Mouse (Mus musculus) testis, postnatal 10 days (tissue): ENCODE results near the gene Hivep3.

Experiments used
- DNase-seq: peaks from one replicate; pipeline ENCODE4 v3.0.0; 2021; ENCODE audit warnings: low spot score

Hivep3 gene

DNA sequence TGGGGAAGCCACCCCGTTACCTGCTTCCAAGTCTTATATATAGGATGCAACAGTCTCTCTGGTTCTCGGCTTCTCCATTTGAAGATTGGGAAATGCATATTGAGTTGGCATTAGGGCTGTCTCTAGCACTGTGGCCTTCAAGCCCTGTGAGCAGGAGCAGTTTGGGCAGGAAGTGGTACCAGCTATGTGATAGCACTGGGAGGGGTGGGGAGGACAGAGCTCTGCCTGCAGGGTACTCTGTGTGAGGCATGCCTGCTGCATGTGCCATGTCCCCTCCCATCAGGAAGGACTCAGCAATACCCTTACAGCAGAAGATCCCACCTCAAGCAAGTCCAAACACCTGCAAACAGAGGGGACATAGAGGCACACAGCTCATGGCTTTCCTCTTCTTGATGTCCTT is 142.0 kb downstream of the Hivep3 start:
- DNase-seq: no peak

DNA sequence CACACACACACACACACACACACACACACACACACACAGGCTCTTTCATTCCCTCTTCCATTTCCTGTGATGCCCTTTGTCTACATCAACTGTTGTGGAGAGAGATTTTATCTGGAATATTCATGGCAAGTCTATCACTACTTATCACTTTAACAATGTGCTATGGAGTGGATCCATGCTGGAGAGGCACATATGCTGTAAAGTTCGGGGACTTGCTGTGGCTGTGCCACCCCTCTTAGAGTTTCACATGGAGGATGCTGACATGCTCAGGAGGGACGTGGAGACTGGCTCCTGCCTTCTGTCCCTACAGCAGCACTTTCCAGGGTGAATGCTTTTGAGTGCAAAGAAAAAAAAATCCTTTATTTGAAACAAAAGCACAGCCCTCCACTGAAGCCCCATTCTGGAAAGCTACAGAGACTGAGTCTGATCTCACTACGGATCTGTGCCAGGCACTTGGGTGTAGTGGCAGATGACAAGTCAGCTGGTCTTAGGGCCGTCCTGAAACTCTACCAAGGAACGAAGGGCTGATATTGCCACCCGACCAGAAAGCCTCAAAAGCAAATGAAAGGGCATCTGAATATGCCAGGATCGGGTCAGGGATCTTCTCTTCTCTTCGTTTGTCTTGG is 143.1 kb downstream of the Hivep3 start:
- DNase-seq: no peak

DNA sequence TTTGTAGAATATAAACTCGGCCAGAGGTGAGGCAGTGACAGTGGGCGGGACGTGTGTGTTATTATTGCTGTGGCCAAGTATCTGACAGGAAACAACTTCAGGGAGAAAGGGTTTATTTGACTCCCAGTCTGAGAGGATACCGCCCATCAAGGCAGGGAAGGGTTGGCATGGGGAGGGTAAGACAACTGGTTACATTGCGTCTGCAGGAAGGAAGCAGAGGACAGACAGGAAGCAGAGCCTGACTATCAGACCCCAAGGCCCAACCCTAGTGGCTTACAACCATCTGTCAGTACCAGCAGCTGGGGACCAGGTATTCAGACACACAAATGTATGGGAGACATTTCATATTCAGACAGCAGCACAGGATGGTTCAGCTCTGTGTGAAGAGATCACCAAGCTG is 144.6 kb downstream of the Hivep3 start:
- DNase-seq: no peak

DNA sequence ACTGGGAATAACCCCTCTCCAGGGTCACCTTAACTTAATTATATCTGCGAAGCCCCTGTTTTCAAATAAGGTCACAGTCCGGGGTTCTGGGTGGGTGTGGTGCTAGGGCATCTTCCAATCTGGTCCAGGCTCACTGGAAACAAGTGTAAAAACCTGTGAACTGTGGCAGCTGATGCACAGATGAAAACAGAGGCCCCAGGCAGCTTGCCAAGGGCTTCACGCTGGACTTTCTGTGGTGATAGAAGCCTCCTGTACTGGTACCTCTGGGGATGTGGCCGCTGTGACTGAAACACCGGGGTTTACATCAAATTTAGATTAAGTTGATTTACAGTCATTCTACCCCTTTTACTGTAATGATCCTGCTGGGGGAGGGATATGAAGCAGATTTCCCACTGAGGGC is 146.1 kb downstream of the Hivep3 start:
- no peak for DNase-seq

DNA sequence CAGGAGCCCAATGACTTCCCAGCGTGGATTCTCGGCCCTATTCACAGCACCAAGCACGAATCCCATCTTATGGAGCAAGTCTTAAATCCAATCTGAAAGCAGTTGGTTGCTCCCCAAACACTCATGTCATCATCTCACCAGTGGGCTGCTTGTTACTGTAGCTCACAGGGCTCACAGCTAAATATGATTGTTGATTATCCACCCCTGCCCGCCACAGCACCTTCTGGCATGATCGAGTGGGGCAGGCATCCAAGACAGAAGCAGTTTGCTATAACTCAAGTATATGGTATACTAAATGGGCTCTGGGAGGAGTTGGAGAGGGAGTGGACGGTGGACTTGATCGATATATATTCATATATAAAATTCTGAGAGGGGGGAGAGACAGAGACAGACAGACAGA is 146.7 kb downstream of the Hivep3 start:
- no peak for DNase-seq

DNA sequence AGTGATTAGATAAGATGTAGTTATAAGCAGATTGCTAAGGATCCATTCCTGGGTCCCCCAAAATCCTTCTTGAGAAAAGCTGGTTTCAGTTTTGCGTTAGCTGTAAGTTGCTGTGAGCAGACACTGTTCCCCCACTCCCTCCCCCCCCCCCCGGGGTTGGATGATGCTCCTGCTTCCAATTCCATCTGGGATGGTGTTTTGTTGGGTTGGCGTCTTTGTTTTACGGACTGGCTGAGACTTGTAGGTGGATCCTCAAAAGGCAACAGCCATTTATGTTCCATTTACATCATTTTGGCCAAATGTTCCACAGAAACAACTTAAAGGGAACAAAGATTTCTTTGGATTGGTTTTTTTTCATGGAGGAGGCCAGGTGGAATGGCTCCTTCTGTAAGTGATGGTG is 147.7 kb downstream of the Hivep3 start:
- DNase-seq: no peak

DNA sequence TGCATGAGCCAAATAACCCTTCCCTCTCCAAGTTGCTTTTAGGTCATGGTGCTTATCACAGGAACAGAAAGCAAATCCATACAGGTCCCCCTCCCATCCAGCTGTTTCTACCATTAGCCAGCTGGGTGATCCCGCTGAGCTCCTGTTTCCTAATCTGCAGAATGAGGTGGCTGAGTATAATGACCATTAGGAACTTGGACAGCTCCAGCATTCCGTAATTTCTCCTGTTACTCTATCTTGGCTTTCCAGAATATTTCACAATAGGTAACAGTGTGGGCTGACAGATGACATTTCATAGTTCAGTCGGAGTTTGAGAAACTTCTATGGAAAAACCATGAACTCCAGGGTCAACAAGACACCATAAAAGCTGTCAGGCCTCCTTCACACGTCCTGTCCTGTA is 148.8 kb downstream of the Hivep3 start:
- DNase-seq: no peak

DNA sequence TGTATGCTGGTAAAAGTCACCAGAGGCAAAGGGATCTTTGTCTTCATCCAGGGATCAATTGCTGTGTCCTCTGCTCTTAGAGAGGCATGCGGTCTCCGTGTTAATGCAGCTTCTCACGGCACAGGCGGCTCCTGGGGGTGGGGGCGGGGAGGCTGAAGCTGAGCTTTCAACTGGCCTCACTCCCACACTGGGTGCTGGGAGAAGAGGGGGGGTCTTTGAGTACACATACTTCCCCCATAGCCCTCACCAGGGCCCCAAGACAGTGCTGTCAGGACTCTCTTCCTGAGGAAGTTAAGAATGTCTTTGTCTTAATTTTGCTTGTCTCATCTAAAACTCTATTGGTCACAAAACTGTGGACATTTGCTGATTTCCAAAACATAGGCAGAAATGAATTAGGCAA is 149.2 kb downstream of the Hivep3 start:
- DNase-seq: no peak

DNA sequence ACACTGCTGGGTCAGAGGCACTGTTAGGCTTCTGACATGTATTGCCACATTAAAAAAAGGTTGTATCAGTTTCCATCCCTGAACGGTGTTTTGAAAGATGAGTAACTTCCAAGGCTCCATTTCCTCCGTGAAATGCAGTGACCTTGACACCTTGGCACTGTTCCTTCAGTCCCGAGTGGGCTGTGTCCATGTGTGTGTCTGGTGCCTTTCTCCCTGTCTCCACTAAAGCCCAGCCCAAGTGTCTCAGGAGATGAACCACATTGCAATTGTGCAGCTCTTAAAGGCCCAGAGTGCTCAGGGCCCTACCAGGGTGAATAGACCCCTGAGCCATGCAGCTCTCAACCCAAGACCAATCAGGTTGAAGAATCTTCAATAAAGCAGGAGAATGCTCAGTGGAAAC is 153.0 kb downstream of the Hivep3 start:
- DNase-seq: no peak

DNA sequence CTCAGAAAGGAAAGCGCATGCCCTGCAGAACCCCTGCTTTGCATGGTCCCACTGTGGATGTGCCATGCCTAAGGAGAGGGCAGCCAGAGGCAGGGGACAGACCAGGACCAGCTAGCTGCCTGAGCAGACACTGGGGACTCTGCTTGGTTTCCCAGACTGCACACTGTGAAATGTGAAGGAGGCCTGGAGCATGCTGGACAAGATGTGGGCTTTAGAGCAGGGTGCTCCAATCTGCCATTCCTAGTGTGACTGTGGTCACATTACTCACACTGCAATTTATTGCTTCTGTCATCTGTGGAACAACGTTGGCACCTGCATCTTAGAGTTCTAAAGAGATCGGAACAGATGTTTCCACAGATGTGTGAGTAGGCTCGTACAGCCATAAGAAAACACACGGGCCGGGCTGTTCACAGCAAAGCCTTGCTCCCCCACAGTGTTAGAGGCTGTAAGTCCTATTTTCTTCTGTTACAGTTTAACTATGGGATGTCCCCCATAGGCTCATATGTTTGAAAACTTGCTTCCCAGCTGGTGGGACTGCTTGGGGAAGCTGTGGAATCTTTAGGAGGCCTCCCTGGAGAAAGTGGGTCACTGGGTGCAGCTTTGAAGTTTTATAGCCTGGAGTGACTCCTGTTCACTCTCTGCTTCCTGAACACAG is 154.1 kb downstream of the Hivep3 start:
- no peak for DNase-seq

DNA sequence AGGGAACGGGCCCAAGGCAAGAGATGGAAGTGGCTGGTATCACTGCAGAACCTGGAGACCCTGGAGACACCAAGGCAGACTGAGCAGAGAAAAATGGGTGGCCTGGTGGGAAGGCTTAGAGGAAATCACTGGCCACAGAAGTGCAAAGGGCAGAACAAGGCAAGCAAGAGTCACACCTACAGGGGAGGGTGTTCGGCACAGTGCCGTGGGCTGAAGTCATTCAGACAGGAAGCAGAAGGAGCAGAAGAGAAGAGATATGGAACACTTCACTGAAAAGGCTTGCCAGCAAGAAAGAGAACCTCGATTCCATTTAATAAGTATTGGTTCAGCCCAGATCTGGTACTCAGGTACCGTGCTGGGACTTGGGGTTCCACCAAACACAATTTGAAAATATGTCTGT is 156.2 kb downstream of the Hivep3 start:
- no peak for DNase-seq

DNA sequence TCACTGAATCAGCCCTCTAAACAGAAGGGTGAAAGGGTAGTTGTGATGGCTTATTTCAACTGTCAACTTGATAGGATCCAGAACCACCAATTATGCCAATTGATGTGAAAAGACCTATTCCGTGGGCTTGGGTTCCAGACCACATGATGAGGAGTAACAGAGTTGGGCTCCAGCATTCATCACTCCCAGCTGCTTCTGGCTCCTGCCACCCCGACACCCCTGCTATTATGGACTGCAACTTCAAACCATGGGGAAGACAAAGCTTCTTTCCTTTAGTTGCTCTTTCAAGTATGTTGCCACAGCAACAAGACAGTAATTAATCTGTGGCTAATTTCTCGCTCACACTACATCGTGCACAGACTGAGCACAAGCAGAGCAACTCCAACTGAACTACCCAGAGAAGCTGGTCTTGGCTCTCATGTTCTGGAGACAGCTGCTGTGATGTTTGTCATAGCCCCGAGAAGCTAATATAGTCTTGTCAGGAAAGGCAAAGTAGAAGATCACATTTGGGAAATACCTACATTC is 159.7 kb downstream of the Hivep3 start:
- no peak for DNase-seq

DNA sequence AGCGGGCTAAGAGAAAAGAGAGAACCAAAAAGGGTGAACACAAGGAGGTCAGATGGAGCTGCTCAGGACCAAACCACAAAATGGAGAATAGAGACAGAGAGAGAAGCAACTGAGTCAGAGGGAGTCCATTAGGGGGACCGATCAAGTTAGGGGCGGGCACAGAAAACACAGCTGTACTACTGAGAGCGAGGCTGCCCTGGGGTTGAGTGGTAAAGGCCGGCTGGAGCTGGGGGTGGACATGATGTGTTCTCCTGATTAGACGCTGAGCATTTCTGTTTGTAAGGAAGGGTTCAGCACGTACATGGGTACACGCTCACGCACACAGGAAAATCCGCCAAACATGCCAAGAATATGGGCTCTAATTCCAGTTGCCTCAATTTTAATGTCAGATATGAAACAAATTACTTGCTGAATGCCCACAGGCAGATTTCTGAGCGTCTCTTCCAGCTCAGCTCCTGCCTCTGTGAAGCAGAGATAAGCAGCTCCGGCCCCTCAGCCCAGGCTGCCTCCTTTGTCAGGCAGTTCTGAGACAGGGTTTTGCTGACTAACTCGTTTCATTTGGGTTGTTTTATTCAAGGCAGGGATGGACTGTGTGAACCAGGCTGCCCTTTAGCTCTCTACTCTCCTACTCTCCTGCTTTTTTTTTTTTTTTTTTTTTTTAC is 161.3 kb downstream of the Hivep3 start:
- DNase-seq: no peak

DNA sequence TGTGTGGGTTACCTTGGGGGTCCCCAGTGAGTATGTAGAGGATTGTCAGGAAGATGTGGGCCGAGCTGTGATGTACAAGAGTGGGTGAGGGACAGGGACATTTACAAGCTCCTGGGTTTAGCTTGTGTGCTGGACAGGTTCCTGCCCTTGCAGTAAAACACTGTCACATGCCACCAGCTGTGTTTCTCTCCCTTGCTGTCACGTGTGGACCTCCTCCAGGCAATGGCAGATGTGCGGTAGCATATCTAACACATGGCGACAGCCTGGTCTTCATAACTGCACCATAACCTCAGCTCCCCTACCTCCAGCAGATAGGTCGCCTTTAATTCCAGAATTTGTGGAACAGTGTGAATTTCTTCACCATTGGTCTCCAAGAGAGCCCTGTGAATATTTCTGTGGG is 161.9 kb downstream of the Hivep3 start:
- DNase-seq: no peak

DNA sequence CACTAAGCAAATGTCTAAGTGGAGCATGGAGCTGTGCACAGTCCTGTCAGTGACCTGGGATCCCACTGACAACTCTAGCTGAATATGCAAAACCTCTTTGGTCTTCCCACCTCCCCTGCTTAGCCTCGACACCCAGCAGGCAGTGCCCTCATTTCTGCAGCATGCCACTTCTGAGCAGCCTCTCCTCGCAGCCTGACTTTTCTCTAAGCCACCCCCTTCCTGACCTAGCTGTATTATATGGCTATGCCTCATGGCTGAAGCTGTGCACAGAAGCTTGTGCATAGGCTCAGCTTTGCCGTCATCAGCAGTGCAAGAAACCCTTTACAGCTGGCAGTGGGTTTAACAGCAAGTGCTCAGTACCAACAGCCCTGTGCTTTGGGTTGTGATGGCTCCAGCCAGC is 163.0 kb downstream of the Hivep3 start:
- DNase-seq: no peak

DNA sequence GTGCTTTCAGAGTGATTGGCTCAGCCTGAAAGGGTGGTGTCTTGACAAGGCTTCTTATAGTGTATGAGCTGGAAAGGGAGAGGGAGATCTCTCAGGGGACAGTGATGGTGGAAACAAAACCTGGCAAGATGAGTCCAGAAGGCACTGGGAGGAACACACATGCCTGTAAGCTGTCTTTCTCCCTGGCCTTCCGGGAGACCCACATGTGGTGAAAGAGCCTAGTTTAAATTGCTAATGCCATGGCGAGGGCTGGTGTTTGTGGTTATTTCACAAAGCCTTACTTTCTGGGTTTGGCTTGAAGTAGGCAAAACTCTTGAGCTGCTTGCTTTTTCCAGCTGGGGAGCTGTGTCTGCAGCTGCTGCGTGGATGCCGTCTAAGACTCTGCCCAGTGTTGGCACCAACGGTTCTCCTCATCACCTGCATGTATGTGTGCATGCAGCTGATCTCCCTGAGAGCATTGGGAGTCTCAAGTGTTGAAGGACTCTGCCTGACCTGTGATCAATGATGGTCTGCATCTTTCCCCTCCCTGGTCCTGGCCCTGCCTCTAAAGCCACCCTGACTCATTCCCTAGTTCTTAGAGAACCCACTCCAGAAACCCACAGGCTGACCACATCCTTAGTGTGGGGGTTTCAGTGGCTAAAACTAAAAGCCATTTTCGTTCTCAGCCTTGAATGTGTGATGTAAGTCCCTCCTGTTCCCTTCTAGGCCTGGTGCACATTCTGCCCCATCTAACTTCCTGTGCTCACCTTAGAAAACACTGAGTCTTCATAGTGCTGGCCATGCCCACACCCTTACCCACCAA is 163.7 kb downstream of the Hivep3 start:
- DNase-seq: no peak

DNA sequence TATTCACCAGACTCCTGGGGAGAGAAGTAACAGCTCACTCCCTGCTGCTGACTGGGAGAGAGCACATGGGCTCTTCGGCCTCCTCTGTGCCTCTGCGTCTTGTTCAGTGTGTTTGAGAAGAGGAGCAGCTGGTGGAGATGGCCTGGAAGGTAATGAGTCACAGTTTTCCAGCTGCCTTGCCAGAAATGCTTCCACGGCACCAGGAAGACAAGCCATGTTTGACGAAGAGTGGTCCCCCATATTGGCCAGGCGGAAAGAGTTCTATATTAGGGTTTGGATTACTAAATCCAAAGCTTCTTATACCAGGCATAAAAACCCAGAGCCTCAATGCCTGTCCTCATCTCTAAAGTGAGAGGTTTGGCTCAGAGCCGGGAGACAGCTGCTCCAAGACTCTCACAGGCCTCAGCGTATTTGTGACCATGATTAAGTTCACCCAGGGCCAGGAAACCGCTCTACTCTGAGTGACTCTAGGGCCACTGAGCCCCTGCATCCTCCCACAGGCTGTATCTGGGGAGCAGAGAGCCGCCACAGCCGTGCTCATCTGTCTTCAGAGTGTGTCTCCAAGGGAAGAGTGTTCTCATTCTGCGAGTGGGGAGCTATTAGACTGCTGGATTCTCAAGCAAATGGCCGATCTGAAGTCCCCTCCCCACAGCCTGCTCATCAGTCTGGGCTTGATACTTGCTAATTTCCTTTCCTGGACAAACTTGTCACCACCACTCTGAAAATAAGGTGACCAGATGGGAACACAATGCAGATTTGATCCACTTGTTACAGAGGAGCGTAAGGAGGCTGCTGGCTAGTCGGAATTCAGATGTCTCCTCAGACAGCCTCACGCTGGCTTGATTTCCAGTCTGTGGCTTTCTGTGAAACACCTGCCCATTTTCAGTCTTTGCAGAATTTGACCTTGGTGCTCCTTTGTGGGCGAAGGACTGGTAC is 168.2 kb downstream of the Hivep3 start:
- DNase-seq: no peak

DNA sequence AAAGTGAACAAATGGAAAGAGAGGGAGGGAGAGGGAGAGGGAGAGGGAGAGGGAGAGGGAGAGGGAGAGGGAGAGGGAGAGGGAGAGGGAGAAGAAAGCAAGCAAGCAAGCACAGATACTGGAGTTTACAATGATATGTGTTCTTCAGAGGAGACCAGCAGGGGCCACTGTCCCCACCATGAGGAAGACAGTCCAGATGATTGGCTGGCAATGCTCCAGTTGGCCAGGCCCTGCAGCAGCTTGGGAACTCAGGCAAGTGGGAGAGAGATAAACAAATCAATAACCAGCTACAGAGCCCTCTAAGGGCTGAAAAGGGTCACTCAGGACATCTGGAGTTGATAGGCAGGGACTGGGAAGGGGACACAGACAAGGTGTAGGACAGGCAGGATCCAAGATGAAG is 169.7 kb downstream of the Hivep3 start:
- DNase-seq: peak; percentile 37

DNA sequence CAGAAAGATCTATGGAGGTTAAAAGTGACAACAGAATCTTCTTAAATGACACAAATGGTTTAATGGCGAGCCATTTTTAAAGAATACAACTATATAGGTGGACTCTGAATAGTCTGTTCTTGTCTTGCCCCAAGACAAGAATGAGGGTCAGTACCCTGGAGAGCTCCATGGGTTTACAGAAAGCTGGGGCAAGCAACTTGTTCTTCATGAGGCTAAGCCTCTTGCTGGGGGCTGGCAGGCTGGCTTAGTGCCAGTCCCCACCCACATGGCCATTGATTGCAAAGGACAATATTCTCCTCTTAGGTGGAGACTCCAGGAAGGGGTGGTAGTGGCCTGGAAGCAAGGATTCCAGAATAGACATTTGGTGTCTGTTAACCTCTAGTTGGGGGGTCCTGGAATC is 170.2 kb downstream of the Hivep3 start:
- DNase-seq: peak; percentile 60

DNA sequence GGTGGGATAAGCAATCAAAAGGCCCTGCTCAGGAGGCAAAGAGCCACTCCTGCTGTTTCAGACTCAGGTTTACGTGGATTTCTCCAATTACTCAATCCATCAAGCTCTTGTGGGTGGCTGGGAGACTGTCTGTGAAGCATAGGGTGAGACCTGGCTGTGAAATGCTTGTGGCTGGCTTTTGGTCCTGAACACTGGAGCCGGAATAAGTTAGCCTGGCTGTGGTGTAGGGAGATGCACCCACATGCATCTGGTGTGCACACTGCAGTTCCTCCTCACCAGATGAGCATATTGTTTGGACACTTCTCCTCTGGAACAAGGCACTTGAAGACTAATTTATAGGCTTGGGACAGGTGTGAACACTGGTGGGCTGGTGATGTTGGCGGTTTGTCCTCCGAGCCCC is 170.7 kb downstream of the Hivep3 start:
- peak; percentile 24 for DNase-seq

DNA sequence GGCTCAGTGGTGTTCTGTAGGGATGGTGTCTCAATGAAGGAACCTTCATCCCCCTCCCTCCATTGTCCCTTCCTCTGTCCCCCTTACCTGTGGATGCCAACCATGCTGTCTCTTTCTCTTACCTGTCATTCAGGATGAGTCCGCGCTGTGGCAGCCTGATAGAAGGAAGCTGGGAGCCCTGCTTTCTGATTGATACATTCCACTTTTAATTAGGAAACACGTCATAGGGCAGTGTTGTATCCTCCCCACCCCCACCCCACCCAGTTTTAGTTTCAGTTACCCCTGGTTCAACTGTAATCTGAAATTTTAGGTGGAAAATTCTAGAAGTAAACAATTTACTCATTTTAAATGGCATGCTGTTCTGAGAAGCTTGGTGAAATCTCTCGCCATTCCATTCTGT is 173.5 kb downstream of the Hivep3 start:
- DNase-seq: peak; percentile 23
